Mouse (Mus musculus): ENCODE results near the gene Samd4.

The Samd4 gene

GRCm38 (mm10) chr14:46882431-46883067 is at the start of gene Samd4:
Gene Samd4, plus strand, starts transcription at chr14:46882854.
- in situ Hi-C loops (cut with MboI, MseI): no loop called here

- in situ Hi-C loops (cut with MboI, MseI): no loop called here
These were observed 43.3 kb upstream of the Samd4 start for GRCm38 (mm10) chr14:46839326-46839725.

- in situ Hi-C loops (cut with MboI, MseI): no loop called here
These were observed 36.9 kb upstream of the Samd4 start for GRCm38 (mm10) chr14:46845706-46846105.

DNA sequence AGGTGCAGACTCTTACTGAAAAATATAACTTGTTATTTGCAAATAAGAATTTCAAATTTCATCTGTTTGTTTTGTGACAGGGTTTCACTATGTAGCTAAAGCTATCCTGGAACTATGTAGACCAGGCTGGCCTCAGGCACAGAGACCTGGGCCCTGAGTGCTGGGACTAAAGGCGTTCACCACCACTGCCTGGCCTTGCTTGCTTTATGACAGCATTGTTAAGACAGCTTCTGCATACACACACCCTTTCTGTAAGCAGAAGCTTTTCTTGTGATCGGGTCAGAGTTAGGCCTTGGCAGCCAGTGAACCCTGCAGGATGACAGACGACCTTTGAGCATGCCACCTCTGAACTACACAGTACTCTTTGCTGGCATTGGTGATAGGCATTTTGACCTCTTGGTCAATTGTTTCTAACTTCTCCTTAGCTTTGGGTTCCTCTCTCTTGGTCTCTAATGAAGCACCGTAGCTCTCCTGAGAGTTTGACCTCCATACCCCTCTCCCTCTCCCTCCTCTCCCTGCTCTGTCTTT is 34.5 kb upstream of the Samd4 start:
- in situ Hi-C loops (cut with MboI, MseI): no loop called here

- in situ Hi-C loops (cut with MboI, MseI): no loop called here
These were observed 33.9 kb upstream of the Samd4 start for GRCm38 (mm10) chr14:46848736-46849135.

DNA sequence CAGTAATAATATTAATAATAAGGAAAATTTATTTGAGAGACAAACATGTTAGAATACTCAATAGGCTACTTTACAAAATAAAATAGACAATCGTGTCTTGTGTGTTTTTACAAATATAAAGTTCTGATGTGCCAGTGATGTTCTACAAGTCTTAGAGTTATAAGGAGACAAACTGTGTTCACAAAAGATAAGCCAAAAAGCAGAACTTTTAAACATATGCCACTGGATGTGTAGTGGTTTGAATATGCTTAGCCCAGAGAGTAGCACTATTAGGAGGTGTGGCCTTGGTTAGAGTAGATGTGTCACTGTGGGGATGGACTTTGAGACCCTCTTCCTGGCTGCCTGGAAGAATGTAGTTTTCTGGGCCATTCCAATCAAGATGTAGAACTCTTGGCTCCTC is 32.9 kb upstream of the Samd4 start:
- in situ Hi-C loops (cut with MboI, MseI): no loop called here

DNA sequence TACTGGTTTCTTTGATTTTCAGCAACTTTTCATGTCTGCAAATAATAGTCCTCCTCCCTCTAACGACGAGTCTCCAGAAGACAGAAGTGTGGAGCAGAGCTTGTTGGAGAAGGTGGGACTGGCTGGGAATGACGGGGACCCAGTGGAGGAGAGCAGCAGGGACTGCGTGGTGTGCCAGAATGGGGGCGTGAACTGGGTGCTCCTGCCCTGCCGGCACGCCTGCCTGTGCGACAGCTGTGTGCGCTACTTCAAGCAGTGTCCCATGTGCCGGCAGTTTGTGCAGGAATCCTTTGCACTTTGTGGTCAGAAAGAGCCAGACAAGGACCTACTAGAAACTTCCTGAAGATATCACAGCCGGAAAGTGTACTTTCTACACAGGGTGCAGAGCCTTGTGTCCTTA is 29.0 kb upstream of the Samd4 start:
- in situ Hi-C loops (cut with MboI, MseI): no loop called here

DNA sequence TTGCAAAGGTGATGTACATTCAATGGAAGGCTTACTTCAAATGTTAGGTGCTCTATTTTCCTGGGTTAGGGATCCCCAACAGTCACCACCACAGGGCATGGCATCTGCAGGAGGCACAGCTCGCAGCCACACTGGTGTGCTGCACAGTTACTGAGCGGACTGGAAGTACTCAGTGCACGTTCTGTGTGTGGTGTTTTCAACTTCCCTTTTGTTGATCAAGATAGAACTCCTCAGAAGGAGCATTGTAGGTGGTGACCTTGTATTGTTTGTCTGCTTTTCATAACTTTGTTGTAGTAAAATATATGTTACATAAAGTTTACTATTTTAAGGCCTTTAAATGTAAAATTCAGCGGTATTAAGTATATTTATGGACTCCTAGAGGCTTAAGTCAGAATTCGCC is 19.7 kb upstream of the Samd4 start:
- in situ Hi-C loops (cut with MboI, MseI): no loop called here

DNA sequence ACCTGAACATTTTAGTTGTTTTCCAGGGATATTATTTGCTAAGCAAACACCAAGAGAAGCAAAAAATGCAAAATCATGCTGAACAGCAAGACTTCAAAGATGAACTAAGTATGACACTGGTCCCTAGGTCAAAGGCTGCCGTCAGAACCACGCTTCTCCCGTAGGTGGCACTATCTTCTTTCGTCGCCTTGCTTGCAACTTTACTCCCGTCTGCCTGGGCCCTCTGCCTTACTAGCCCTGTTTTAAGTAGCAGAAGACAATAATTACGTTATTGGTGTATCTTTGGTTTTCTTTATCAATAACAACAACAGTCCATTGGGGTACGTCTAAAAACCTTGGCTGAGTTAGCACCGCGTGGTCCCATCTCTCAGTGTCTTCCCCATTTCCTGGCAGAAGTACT is 1.7 kb upstream of the Samd4 start:
- in situ Hi-C loops (cut with MboI, MseI): no loop called here

DNA sequence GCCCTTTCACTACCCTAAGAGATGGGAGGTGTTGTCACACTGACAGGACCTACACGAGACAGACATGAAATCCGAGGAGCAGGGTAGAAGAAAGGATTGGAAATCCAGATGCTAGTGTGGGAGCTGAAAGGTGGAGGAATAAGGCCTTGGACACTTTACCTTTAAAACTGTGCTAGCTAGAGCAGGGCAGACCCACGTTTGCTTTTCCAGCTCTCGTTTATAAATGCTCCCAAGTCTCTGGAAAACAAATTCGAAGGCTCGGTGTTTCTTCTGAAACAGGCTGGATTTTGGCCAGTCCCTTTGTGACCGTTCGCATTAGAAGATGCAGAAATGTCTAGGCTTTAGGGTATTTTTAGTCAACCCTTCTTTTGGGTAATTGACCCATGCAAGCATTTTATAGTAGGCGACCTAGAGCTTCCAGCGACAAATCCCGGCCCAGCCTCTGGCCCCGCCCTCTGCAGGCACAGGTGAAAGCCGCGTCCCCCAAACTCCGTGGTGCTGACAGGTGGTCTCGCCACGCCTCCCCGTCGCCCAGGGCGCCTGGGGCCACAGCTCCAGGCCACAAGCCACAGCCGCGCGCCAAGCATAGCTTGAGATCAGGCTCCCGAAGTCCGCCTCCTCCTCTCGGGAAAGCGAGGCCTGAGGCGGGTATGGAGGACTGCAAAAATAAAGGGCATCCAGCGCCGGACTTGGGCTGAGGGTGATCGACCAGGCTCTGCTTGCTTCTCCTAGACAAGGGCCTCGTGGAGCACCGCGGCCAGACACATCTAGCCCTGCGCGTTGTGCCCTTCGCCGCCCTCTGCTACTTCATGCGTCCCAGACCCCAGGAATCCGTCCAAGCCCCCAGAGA is 848 bp upstream of the Samd4 start:
- in situ Hi-C loops (cut with MboI, MseI): no loop called here

- in situ Hi-C loops (cut with MboI, MseI): no loop called here
These were observed 615 bp downstream of the Samd4 start for GRCm38 (mm10) chr14:46883068-46883870.

- in situ Hi-C loops (cut with MboI, MseI): no loop called here
These were observed 1.3 kb downstream of the Samd4 start for GRCm38 (mm10) chr14:46883871-46884441.

DNA sequence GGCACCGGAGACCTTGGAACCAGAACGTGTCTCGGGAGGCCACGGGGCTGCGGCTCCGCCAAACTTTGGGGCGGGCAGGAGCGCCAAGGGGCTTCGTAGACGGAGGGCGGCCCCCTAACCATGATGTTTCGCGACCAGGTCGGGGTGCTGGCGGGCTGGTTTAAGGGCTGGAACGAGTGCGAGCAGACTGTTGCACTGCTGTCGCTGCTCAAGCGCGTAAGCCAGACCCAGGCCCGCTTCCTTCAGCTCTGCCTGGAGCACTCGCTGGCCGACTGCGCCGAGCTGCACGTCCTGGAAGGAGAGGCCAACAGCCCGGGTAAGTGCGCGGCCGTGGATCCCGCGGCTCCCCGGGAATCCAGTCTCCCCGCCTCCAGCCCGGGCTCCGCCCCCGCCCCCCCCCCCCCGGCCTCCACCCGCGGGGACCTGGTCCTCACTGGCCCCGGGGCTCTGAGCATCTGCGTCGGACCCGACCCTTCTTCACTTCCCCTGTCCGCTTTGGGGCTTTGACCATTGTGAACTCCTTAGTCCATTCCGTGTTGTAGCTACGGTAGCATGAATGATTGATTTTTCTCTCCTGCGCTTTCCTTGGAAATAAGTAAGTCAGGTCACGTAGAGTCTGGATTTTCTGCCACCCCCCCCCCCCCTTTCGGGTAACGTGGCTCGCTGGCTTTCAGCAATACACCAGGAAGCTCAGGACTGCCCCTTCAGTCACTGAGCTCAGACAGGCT is 2.2 kb downstream of the Samd4 start:
- in situ Hi-C loops (cut with MboI, MseI): loop anchor here (5.0 kb wide), 2 partner anchors 202 to 657 kb away; no protein-coding TSS in a partner anchor

DNA sequence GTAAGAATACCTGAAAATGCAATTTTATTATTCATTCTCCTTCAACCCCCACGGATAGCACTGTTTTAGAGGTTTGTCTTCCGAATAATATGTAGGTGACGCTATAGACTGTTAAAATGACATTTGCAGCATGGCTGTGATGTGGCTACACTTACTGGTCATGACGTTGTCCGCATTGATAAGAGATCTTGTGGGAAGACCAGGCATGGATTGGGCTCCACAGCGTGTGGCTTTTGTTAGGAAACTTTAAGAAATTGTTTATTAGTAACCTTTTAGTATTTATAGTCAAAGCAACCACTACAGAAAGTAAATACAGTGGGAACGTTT is 2.7 kb downstream of the Samd4 start:
- in situ Hi-C loops (cut with MboI, MseI): loop anchor here (5.0 kb wide), 2 partner anchors 202 to 657 kb away; no protein-coding TSS in a partner anchor

- in situ Hi-C loops (cut with MboI, MseI): loop anchor here (5.0 kb wide), 2 partner anchors 201 to 656 kb away; no protein-coding TSS in a partner anchor
These were observed 3.2 kb downstream of the Samd4 start for GRCm38 (mm10) chr14:46885891-46886301.

GRCm38 (mm10) chr14:46889096-46889495 is 6.4 kb downstream of the Samd4 start:
- in situ Hi-C loops (cut with MboI, MseI): loop anchor here (5.0 kb wide), 2 partner anchors 198 to 653 kb away; no protein-coding TSS in a partner anchor

- in situ Hi-C loops (cut with MboI, MseI): no loop called here
These were observed 11.3 kb downstream of the Samd4 start for GRCm38 (mm10) chr14:46893961-46894360.

DNA sequence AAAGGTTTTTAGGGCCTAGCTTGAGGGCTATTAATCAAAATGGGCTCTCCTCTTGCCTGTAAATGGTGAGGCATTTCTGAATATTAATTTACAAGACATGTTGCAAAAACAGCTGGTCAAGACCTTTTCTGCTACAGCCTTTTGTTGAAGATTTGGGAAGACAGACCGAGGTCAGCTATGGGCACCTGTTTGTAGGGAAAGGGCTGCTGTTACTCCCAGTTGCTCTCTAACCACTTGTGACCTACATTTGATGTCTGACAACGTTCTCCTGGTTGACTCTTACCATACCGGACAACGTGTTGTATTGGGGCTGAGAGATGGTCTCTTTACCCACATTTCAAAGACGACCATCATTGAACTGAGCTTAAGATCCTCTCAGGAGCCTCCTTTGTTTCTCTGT is 15.3 kb downstream of the Samd4 start:
- in situ Hi-C loops (cut with MboI, MseI): no loop called here

DNA sequence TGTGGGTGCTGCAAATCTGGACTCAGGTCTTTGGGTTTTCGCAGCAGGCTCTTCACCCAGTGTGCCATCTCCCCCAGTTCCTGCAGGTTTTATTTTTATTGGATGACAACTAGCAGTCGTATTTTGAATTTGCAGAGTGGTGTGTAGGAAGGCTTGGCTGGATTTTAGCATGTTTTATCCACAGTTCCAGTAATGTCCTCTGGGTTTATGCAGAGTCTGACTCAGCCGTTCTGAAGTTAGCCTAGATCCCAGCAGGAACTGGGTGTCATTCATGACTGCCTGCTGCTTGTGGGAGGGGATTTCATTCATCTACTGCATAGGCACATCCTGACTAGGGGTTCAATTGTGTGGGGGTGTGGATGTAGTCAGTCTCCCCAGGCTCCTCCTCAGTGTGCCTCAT is 16.0 kb downstream of the Samd4 start:
- in situ Hi-C loops (cut with MboI, MseI): no loop called here

GRCm38 (mm10) chr14:46902498-46903087 is 19.9 kb downstream of the Samd4 start:
- in situ Hi-C loops (cut with MboI, MseI): no loop called here
